Mouse (Mus musculus) kidney, postnatal 0 days (tissue): Measurements from ENCODE around the gene Anxa6. TPM values are rescaled to one million over a fixed set of nuclear protein-coding genes. Genes with fewer than 3 reads are reported as not detected.

Experiments
- ATAC-seq: fragments of 200-750 bp; cut with Nextera tagmentation; replicated peaks from 2 replicates; pipeline ENCODE4 v1.8.0; 2017; ENCODE audit warnings: low read depth, moderate number of reproducible peaks, moderate TSS enrichment, moderate library complexity; ENCODE audit not compliant: low FRiP score
- DNase-seq: peaks from one replicate; pipeline ENCODE4 v3.0.0-alpha.2; 2016; ENCODE audit warnings: low spot score
- H3K27ac ChIP-seq: fragments of 300-500 bp; sonication (generic); 2 replicates; pipeline ENCODE4 v1.5.1; 2014; ENCODE audit warnings: mild to moderate bottlenecking
- H3K27me3 ChIP-seq: fragments of 300-500 bp; sonication (generic); 2 replicates; pipeline ENCODE4 v1.6.1; 2014; ENCODE audit warnings: low read length, mixed read lengths; ENCODE audit not compliant: insufficient read depth
- H3K36me3 ChIP-seq: fragments of 300-500 bp; sonication (generic); 2 replicates; pipeline ENCODE4 v1.6.1; 2014; ENCODE audit warnings: low read length, mixed read lengths; ENCODE audit not compliant: insufficient read depth
- H3K4me1 ChIP-seq: fragments of 300-500 bp; sonication (generic); replicated peaks from 2 replicates; pipeline ENCODE4 v1.6.1; 2014; ENCODE audit warnings: antibody characterized with exemption, low read length, mixed read lengths; ENCODE audit not compliant: insufficient read depth
- H3K4me2 ChIP-seq: fragments of 300-500 bp; sonication (generic); 2 replicates; pipeline ENCODE4 v1.6.1; 2014; ENCODE audit warnings: mild to moderate bottlenecking, low read length, moderate library complexity, mixed read lengths
- H3K4me3 ChIP-seq: fragments of 300-500 bp; sonication (generic); replicated peaks from 2 replicates; pipeline ENCODE4 v1.5.1; 2014; ENCODE audit warnings: low read depth, low read length
- H3K9ac ChIP-seq: fragments of 300-500 bp; sonication (generic); 2 replicates; pipeline ENCODE4 v1.6.1; 2014; ENCODE audit warnings: low read depth, low read length
- H3K9me3 ChIP-seq: fragments of 300-500 bp; sonication (generic); replicated peaks from 2 replicates; pipeline ENCODE4 v1.6.1; 2016; ENCODE audit warnings: low read length, inconsistent platforms, mixed read lengths
- CTCF ChIP-seq: IDR thresholded peaks from 2 replicates; pipeline ENCODE4 v1.5.1; 2016; ENCODE audit warnings: antibody characterized with exemption, low read depth, mild to moderate bottlenecking, moderate library complexity
- WGBS: fragments of 180-500 bp; shearing (Covaris S2); extraction: QIAGEN DNeasy Blood & Tissue Kit; methylation state at CpG from one replicate; pipeline ENCODE4 v1.1.7; 2014; 5-methylcytosine and 5-hydroxymethylcytosine counted together
- polyA plus RNA-seq: library from polyadenylated mRNA; unstranded; fragments of >200 nt; fragmentation: Nextera tagmentation; extraction: Ambion mirVana; gene quantifications from 2 replicates; pipeline ENCODE4 v1.2.1, GENCODE M21; 2015

The Anxa6 gene
- polyA plus RNA-seq, 1 experiment from 2014 or later, result 146 TPM

DNA sequence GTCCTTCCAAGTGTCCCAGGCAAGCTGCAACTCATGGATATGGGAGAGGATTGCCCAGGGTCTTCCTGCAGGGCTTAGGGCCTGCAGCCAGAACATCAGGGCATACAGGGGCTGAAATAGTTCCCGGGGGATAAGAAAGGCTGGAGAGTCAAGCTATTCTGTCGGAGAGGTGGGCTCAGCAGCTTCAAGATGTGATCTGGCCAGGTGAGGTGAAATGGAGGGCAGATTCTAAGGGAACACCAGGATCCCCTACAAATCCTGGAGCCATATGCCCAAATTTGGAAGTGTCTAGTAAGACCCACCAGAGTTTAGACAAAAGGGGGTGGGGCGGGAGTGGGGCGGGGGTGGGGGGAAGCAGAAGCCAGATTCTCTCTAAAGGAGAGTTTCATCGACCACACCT is 959 bp downstream of the Anxa6 start:
- H3K36me3 ChIP-seq, result no peaks in the 10 kb centered on the region
- WGBS, result 15% methylated on average over 5 of the region's 5 CpGs
- DNase-seq, result no peak

GRCm38 (mm10) chr11:55031991-55032280 is 1.3 kb downstream of the Anxa6 start:
- H3K4me3 ChIP-seq, result peak overlapping the region; percentile 59
- H3K27ac ChIP-seq, result peak overlapping the region; percentile 80
- H3K9me3 ChIP-seq, result no peaks in the 10 kb centered on the region
- peak overlapping the region; percentile 91 for H3K4me2 ChIP-seq
- DNase-seq (peak; percentile 59), ATAC-seq (no peak)
- H3K9ac ChIP-seq, result peak overlapping the region; percentile 71
- no peaks in the 10 kb centered on the region for H3K27me3 ChIP-seq
- WGBS, result 21% methylated on average over 3 of the region's 4 CpGs
- TF ChIP-seq CTCF, result no peak
- H3K36me3 ChIP-seq, result no peaks in the 10 kb centered on the region
- H3K4me1 ChIP-seq, result peaks cover 22% of the 10 kb centered on the region

More for the DNA sequence above, 959 bp downstream of the Anxa6 start:
- H3K27ac ChIP-seq, result peak overlapping the region; percentile 80
- no peak for ATAC-seq
- H3K27me3 ChIP-seq, result no peaks in the 10 kb centered on the region
- H3K4me1 ChIP-seq, result peaks cover 22% of the 10 kb centered on the region
- peak overlapping the region; percentile 71 for H3K9ac ChIP-seq
- TF ChIP-seq CTCF, result no peak
- H3K9me3 ChIP-seq, result no peaks in the 10 kb centered on the region
- peak overlapping the region; percentile 91 for H3K4me2 ChIP-seq
- peak overlapping the region; percentile 59 for H3K4me3 ChIP-seq

DNA sequence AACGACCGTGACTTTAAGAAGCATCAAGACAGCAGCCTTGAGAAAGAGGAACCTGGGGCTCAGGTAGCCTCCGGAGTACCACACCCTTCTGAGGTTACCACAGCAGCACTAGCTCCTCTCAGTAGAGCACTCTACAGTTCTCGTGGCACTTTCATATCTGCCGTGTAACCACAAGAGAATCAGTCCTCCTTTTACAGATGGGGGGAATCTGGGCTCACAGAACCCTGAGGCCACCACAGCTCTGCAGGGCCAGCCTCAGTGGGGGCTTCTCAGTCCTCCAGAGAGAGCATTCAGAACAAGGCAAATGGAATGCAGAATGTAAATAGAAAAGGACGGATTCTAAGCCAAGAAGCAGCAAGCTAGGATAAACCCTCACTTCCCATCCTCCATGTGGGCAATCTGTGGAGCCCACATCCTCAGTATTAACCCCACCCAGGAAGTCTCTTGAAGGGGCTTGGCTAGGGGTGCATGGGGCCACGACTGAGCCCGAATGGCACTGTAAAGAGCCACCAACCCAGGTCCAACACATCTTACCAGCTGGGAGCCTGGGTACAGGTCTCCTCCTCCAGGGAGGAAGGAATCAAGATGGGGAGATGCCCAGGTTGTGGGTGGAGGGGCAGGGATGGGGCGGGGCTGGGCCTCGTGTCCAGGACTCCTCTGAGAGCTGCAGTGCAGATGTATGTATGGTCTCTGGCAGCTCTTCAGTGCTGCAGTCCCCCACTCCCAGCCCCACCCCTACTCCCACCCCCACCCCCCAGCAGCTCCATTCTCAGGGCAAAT is 1.8 kb downstream of the Anxa6 start:
- Histone ChIP-seq H3K4me3 (peak overlapping the region; percentile 59), H3K27ac (peak overlapping the region; percentile 80), H3K4me2 (peak overlapping the region; percentile 91), H3K9me3 (no peaks in the 10 kb centered on the region), H3K36me3 (no peaks in the 10 kb centered on the region), H3K27me3 (no peaks in the 10 kb centered on the region), H3K9ac (peak overlapping the region; percentile 0), H3K4me1 (peaks cover 25% of the 10 kb centered on the region)
- TF ChIP-seq CTCF, result no peak
- DNase-seq (no peak), ATAC-seq (no peak)
- WGBS, result 54% methylated on average over 10 of the region's 10 CpGs

DNA sequence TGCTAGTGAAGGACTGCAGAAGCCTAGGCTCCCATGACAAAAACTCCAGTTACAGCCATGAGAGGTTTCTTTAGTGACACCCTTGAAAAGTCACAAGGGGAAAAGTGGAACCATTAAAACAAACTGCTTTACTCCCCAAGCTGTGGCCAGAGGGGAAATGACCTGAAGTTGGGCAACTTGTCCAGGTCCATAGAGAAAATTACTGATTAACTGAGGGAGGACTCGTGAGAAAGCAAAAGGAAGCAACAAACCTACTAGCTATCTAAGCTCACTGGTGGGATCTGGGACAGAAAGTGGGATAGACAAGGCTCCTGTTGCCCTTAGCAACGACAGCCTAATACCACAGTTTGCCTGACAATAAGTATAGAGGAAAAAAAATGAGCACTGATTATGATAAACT is 4.7 kb downstream of the Anxa6 start:
- Histone ChIP-seq H3K4me2 (no peak overlapping the region), H3K36me3 (no peaks in the 10 kb centered on the region), H3K9me3 (no peaks in the 10 kb centered on the region), H3K9ac (no peak overlapping the region), H3K4me3 (no peak overlapping the region), H3K4me1 (peaks cover 35% of the 10 kb centered on the region), H3K27ac (peak overlapping the region; percentile 71), H3K27me3 (no peaks in the 10 kb centered on the region)
- TF ChIP-seq CTCF, result no peak
- no peak for ATAC-seq
- 45% methylated on average over 2 of the region's 2 CpGs for WGBS
- peak; percentile 38 for DNase-seq

DNA sequence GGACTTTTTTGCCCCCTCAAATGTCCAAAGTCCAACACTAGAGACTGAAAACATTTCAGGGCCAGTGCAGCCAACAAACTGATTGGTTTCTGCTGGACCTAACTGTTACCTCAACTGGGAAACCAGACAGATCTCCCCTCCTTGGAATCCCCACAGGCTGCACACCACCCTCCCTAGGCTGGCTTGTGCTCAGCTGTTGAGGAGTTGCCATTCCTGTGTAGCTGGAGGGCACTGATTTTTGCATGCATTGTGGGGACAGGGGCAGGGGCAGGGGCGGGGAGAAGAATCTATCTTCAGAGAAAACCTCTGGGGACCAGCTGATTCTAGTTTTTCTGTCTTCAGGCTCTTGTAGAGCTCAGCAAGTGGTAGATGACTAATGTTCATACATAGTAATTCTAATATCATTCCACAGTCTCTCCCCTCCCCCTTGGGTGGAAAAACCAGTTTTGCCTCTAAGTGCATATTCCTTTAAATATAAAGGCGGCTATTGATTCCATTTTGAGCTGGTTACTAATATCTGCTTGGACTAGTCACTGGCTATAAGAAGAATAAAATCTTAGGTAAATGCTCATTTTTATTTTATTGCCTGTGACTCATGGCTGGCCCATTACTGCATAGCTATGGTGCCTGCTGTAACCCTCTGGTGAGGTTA is 5.9 kb downstream of the Anxa6 start:
- Histone ChIP-seq H3K27ac (peak overlapping the region; percentile 71), H3K4me2 (no peak overlapping the region), H3K9me3 (no peaks in the 10 kb centered on the region), H3K9ac (no peak overlapping the region), H3K4me3 (no peak overlapping the region), H3K36me3 (no peaks in the 10 kb centered on the region), H3K27me3 (no peaks in the 10 kb centered on the region), H3K4me1 (peaks cover 41% of the 10 kb centered on the region)
- 70% methylated on average over 2 of the region's 2 CpGs for WGBS
- no peak for ATAC-seq
- TF ChIP-seq CTCF, result no peak
- DNase-seq, result no peak

- H3K4me1 ChIP-seq, result peaks cover 50% of the 10 kb centered on the region
These were observed 7.3 kb downstream of the Anxa6 start for GRCm38 (mm10) chr11:55025896-55026295.

More at GRCm38 (mm10) chr11:55025896-55026295, 7.3 kb downstream of the Anxa6 start:
- Histone ChIP-seq H3K9me3 (no peaks in the 10 kb centered on the region), H3K27ac (no peak overlapping the region), H3K36me3 (no peaks in the 10 kb centered on the region), H3K4me3 (no peak overlapping the region), H3K4me2 (no peak overlapping the region), H3K9ac (no peak overlapping the region), H3K27me3 (no peaks in the 10 kb centered on the region)
- no peak for ATAC-seq
- DNase-seq, result no peak
- WGBS, result 87% methylated on average over 4 of the region's 4 CpGs
- TF ChIP-seq CTCF, result no peak
